Mouse (Mus musculus) thymus, postnatal 0 days (tissue): ENCODE results near the gene Akr1c13. TPM values are rescaled to one million over a fixed set of nuclear protein-coding genes. Genes with fewer than 3 reads are reported as not detected.
"Not testable (repeated sequence)": the region's sequence is repeated elsewhere in the genome, so short reads cannot be mapped to it uniquely, and the experiment has no call there.

Source experiments
- DNase-seq: peaks from one replicate; pipeline ENCODE4 v3.0.0-alpha.2; 2015; ENCODE audit warnings: low spot score
- polyA plus RNA-seq: library from polyadenylated mRNA; unstranded; fragments of >200 nt; fragmentation: Nextera tagmentation; extraction: Ambion mirVana; gene quantifications from 2 replicates; pipeline ENCODE4 v1.2.1, GENCODE M21; 2015

Akr1c13 gene
- polyA plus RNA-seq, result 125 and 129 TPM in 2 replicates

DNA sequence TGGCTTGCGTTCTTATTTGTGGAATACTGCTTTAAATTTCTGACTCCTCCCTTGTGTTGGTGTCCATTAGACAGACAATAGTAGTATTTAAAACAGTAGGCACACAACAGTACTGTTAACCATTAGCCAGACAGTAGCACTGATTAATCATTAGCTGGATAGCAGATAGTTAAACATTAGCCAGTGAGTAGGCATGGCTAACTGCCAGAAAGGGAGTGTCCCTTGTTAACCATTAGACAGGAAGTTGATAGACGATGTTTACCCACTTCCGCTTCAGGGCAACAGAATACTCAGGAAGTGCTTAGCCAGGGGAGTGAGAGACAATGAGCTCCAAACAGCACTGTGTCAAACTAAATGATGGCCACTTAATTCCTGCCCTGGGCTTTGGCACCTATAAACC, at the start of gene Akr1c13:
Gene Akr1c13, plus strand, starts transcription at position 247 of the 400 bp plus-strand sequence.
- DNase-seq, result peak; percentile 59

DNA sequence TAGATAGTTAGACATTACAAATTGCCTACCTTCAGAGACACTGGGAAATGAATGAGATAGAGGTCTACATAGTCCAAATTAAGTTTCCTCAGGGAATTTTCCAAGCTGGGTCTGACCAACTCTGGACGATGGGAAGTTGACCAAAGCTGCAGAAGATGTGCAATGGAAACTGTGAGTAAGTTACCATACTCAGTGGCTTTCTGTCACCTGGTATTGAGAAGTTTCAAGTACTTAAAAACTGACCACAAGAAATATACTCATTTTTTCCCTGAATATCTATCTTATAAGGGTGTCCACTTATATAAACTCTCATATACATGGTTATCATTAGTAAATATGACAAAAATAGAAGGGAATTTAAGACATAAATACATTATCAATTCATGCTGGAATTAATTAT, 46.7 kb upstream of the Akr1c13 start:
- no peak for DNase-seq

- DNase-seq, result no peak
These were observed 40.4 kb upstream of the Akr1c13 start, which contains the start of gene Akr1c18 for GRCm38 (mm10) chr13:4150518-4150917. Akr1c18 (minus strand) TSS chr13:4150654.

DNA sequence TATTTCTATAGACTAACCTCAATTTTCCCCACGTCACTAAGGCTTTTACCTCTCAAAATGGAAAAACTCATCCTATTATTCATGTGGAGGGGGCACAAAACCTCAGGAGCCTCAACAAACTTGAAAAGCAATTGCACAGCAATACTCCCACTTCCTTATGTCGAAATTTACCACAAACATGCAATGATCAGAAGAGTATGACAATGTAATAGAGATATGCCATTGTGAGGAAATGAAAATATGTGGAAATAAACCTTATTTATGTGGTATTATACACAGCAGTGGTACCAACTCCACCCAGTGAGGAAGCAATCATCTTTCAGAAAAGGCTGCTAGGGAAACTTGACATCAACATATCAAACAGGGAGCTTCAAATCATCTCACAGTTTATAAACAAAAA, 38.0 kb upstream of the Akr1c13 start:
- DNase-seq, result no peak

GRCm38 (mm10) chr13:4153593-4153992, 37.4 kb upstream of the Akr1c13 start:
- no peak for DNase-seq

DNA sequence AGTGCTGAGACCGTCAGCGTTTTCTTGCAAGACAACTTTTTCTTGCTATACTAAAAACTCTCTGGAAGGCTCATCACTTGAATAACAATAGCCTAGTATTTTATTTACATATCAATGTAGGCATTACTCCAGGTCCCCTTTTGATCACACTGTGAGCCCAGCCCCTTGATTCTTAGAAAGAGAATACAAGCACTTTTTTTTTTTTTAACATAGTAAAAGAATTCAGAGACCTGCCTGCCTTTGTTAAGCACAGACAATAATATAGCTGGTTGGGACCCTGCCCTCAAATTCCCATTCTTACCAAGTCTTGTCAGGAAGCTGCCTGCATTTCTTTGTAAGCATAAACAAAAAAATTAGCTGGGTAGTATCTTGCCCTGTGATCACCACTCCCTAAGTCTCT, 35.7 kb upstream of the Akr1c13 start:
- DNase-seq, result no peak

DNA sequence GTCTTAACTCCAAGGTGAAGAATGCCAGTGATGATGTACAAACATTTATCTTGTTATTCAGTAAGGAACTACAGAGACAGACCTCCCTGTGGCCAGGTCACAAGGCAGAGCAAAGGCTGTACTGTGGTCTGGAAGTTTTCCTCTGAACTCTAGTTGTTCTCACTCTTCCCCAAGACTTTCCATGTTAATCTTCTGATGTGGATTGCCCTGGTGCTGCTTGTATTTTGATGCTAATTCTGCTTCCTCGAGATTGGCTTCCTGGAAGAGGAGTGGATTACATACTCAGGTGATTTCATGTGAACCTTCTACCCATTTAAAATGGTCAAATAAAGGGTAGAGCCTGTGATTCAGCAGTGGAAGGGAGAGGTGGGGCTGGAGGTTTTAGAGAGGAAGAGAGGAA, 22.9 kb upstream of the Akr1c13 start:
- DNase-seq, result no peak

DNA sequence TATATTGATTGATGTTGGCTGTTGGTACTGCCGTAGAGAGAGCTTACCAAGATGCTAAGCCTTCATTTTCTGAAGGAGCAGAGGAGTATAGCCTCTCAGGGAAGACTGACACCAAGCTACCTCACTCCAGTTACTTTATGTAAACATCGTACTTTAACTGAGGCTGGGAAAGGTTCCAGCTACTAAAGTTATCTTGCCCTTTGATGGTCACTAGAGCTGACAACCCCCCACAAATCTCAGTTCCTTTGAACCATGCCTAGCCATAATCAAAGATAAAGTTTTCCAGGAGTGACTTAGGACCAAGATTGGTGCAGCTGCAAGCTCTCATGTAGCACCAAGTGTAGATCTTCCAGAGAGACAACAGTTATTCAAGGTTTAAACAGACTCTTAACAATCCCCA, 18.0 kb upstream of the Akr1c13 start:
- DNase-seq, result no peak

- DNase-seq, result not testable (repeated sequence)
These were observed 9.6 kb upstream of the Akr1c13 start for GRCm38 (mm10) chr13:4181321-4181720.

GRCm38 (mm10) chr13:4183116-4183515, 7.8 kb upstream of the Akr1c13 start:
- no peak for DNase-seq

GRCm38 (mm10) chr13:4186641-4187411, 4.1 kb upstream of the Akr1c13 start:
- DNase-seq, result not testable (repeated sequence)

GRCm38 (mm10) chr13:4188174-4188573, 2.8 kb upstream of the Akr1c13 start:
- DNase-seq, result no peak

DNA sequence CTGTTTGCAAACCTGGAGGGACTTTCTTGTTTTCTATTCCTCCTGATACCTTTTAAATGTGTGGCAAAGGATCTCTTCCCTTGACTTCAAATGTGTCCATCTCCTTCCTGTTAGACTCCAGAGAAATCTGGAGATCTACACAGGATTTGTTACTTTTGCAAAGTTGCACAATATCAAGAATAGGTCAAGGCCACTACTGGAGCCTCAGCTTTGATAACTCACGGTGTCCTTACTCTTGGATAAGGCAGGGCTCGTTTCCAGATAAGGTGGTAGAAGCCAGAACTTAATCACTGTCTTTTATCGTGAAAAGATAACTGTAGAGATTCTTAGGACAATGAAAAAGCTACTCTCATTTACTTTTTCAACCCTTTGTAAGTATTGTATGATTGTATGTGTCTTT, 1.6 kb downstream of the Akr1c13 start:
- DNase-seq, result no peak

- DNase-seq, result no peak
These were observed 15.4 kb downstream of the Akr1c13 start for GRCm38 (mm10) chr13:4206147-4206903.

- no peak for DNase-seq
These were observed 20.8 kb downstream of the Akr1c13 start for GRCm38 (mm10) chr13:4211560-4212299.

DNA sequence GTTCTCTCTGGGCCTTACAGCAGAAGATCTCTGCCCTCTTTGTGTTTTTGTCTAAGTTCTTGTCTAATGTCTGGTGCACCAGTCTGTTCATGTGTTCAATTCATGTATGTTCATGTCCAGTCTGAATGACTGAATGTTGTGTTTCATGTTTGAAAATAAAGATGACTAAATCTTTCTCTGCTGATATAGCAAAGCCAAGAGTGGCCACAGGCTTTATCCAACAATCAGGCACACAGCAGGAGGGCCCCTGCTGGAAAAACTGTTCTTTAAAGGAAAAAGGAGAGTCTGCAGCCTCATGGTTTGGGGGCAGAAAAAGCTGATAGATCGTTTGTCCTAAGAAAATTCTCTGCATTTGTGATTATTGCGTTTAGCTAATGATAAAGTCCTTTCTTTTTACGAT, 21.4 kb downstream of the Akr1c13 start:
- DNase-seq, result no peak

DNA sequence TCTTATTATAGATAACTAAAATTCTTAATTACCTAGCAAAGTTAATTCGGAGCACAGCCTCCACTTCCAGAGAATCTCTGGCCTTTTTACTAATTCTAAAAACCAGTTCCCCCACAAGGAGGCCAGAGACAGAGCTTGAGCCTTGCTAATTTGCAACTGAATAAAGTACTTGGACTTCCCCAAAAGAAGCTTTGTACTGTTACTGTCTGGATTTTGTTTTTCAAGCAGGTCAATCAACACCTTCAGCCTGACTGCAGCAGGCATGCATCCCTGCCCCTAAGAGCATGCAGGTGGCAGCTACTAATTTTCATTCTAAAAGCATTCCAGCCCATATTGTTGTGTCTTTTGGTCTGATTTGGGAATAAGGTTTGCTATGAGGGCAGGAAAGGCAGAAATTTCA, 24.5 kb downstream of the Akr1c13 start:
- not testable (repeated sequence) for DNase-seq

GRCm38 (mm10) chr13:4228441-4228840, 37.5 kb downstream of the Akr1c13 start, which contains the start of gene Akr1c19:
Akr1c19 (plus strand) TSS chr13:4228700.
- DNase-seq, result no peak

- DNase-seq, result no peak
These were observed 40.1 kb downstream of the Akr1c13 start for GRCm38 (mm10) chr13:4230841-4231623.

DNA sequence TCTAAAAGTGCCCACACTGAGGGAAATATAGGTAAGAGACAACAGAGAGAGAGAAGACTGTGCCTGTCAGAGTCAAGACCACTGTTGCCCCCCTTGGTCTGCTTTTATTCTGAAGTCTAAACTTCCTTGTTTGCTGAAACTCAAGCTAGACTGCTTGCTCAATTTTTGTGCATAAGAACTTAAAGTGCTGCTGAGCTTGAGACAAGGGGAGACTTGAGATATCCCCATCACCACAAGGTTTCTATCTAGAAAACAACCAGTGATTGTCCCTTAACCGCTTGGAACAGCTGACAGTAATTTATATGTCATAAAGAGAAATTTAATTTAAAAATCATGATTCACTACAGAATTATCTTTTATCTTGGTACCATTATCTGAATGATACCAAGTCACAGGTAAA, 42.2 kb downstream of the Akr1c13 start:
- DNase-seq, result no peak
